Mouse (Mus musculus) E14TG2a.4 (cell line): ENCODE measurements around the gene Lysmd1.

Experiments used
- H3K27me3 ChIP-seq: 2 replicates; pipeline ENCODE4 v1.6.1; 2014; ENCODE audit warnings: low read length, control low read depth; ENCODE audit not compliant: insufficient read depth
- H3K36me3 ChIP-seq: 2 replicates; pipeline ENCODE4 v1.6.1; 2014; ENCODE audit warnings: low read length, control low read depth; ENCODE audit not compliant: insufficient read depth
- H3K4me1 ChIP-seq: replicated peaks from 2 replicates; pipeline ENCODE4 v1.6.1; 2014; ENCODE audit warnings: low read depth, low read length, control low read depth
- H3K4me3 ChIP-seq: replicated peaks from 2 replicates; pipeline ENCODE4 v1.5.1; 2014; ENCODE audit warnings: mild to moderate bottlenecking, low read length
- H3K9me3 ChIP-seq: 2 replicates; pipeline ENCODE4 v1.6.1; 2014; ENCODE audit warnings: low read length, control low read depth
- CTCF ChIP-seq: conservative IDR thresholded peaks from 2 replicates; pipeline ENCODE4 v1.5.1; 2014; ENCODE audit warnings: low read length
- NANOG ChIP-seq: IDR thresholded peaks from 2 replicates; pipeline ENCODE4 v1.6.1; 2014; ENCODE audit warnings: borderline replicate concordance, low read length, mixed read lengths
- POU5F1 ChIP-seq: IDR thresholded peaks from 2 replicates; pipeline ENCODE4 v1.6.1; 2014; ENCODE audit warnings: low read length, borderline replicate concordance

Lysmd1 gene

GRCm38 (mm10) chr3:95141952-95142616 is 8.2 kb downstream of the Lysmd1 start, which contains the start of gene Tnfaip8l2:
Gene Tnfaip8l2, minus strand, starts transcription at chr3:95142360.
- no peaks in the 10 kb centered on the region for H3K36me3 ChIP-seq
- H3K4me1 ChIP-seq, result peaks cover 37% of the 10 kb centered on the region
- H3K9me3 ChIP-seq, result no peaks in the 10 kb centered on the region
- no peak for TF ChIP-seq NANOG
- no peak for TF ChIP-seq CTCF
- no peak for TF ChIP-seq POU5F1
- H3K4me3 ChIP-seq, result no peak within 1 kb of the TSS
- H3K27me3 ChIP-seq, result peaks cover 28% of the 10 kb centered on the region

GRCm38 (mm10) chr3:95142617-95143011 is 8.7 kb downstream of the Lysmd1 start:
- Histone ChIP-seq H3K27me3 (peaks cover 28% of the 10 kb centered on the region), H3K4me3 (no peak overlapping the region), H3K4me1 (peaks cover 33% of the 10 kb centered on the region), H3K9me3 (no peaks in the 10 kb centered on the region), H3K36me3 (no peaks in the 10 kb centered on the region)
- peak; percentile 96 for TF ChIP-seq CTCF
- no peak for TF ChIP-seq POU5F1
- TF ChIP-seq NANOG, result no peak

- no peaks in the 10 kb centered on the region for H3K9me3 ChIP-seq
- TF ChIP-seq NANOG, result no peak
- H3K36me3 ChIP-seq, result no peaks in the 10 kb centered on the region
- 0 out of 2 replicates have a peak, but pooled peaks cover 5% of the 10 kb centered on the region for H3K27me3 ChIP-seq
- H3K4me1 ChIP-seq, result 0 out of 2 replicates have a peak, but pooled peaks cover 2% of the 10 kb centered on the region
- no peak overlapping the region for H3K4me3 ChIP-seq
These were observed 14.0 kb downstream of the Lysmd1 start for GRCm38 (mm10) chr3:95147924-95148323.

GRCm38 (mm10) chr3:95153874-95154273 is 20.0 kb downstream of the Lysmd1 start:
- peak; percentile 82 for TF ChIP-seq CTCF
- TF ChIP-seq POU5F1, result no peak
- Histone ChIP-seq H3K4me3 (no peak overlapping the region), H3K9me3 (no peaks in the 10 kb centered on the region), H3K27me3 (peaks cover 1% of the 10 kb centered on the region; the same call in 1 of the 2 replicates), H3K36me3 (no peaks in the 10 kb centered on the region), H3K4me1 (peaks cover 16% of the 10 kb centered on the region)

- no peak for TF ChIP-seq NANOG
- Histone ChIP-seq H3K4me3 (peak overlapping the region; percentile 87), H3K9me3 (no peaks in the 10 kb centered on the region), H3K27me3 (peaks cover 20% of the 10 kb centered on the region), H3K4me1 (peaks cover 54% of the 10 kb centered on the region), H3K36me3 (peaks cover 1% of the 10 kb centered on the region; the same call in 1 of the 2 replicates)
These were observed 25.7 kb downstream of the Lysmd1 start for GRCm38 (mm10) chr3:95159511-95159986.

- Histone ChIP-seq H3K27me3 (peaks cover 20% of the 10 kb centered on the region), H3K9me3 (no peaks in the 10 kb centered on the region), H3K4me3 (peak within 1 kb of the TSS; percentile 87), H3K36me3 (peaks cover 9% of the 10 kb centered on the region), H3K4me1 (peaks cover 57% of the 10 kb centered on the region)
- TF ChIP-seq CTCF, result no peak
- TF ChIP-seq POU5F1, result no peak
- TF ChIP-seq NANOG, result no peak
These were observed 26.4 kb downstream of the Lysmd1 start, which contains the start of gene Sema6c for GRCm38 (mm10) chr3:95159987-95160963. Gene Sema6c, plus strand, starts transcription at chr3:95160457.

- H3K27me3 ChIP-seq, result peaks cover 20% of the 10 kb centered on the region
- peak overlapping the region; percentile 87 for H3K4me3 ChIP-seq
- TF ChIP-seq CTCF, result no peak
- no peak for TF ChIP-seq POU5F1
- no peak for TF ChIP-seq NANOG
- peaks cover 16% of the 10 kb centered on the region for H3K36me3 ChIP-seq
- H3K4me1 ChIP-seq, result peaks cover 57% of the 10 kb centered on the region
- H3K9me3 ChIP-seq, result no peaks in the 10 kb centered on the region
These were observed 27.2 kb downstream of the Lysmd1 start for GRCm38 (mm10) chr3:95161041-95161551.

- H3K9me3 ChIP-seq, result no peaks in the 10 kb centered on the region
- peaks cover 21% of the 10 kb centered on the region for H3K36me3 ChIP-seq
- H3K4me3 ChIP-seq, result peak overlapping the region; percentile 87
- H3K27me3 ChIP-seq, result peaks cover 20% of the 10 kb centered on the region
- TF ChIP-seq POU5F1, result no peak
- no peak for TF ChIP-seq NANOG
- no peak for TF ChIP-seq CTCF
- H3K4me1 ChIP-seq, result peaks cover 63% of the 10 kb centered on the region
These were observed 27.9 kb downstream of the Lysmd1 start for GRCm38 (mm10) chr3:95161618-95162344.
